Mouse (Mus musculus) myocyte (in vitro differentiated cells): ENCODE measurements at regions not wholly inside any gene's neighbourhood (a gene's known extent, or its start where the extent isn't known, plus 50 kb on each side); places are given as distances from the start of the nearest gene placed in this dataset.

Experiments
- H3K27me3 ChIP-seq: one replicate; pipeline ENCODE4 v1.6.1; 2011; ENCODE audit not compliant: control insufficient read depth, insufficient read depth, insufficient read length
- H3K36me3 ChIP-seq: one replicate; pipeline ENCODE4 v1.6.1; 2011; ENCODE audit not compliant: control insufficient read depth, insufficient read depth
- H3K4me2 ChIP-seq: one replicate; pipeline ENCODE4 v1.6.1; 2011; ENCODE audit warnings: low read depth, control low read depth
- H3K4me3 ChIP-seq: one replicate; pipeline ENCODE4 v1.5.1; 2011; ENCODE audit warnings: mild to moderate bottlenecking, control low read depth, moderate library complexity
- H3K79me2 ChIP-seq: one replicate; pipeline ENCODE4 v1.6.1; 2011; ENCODE audit not compliant: control insufficient read depth, insufficient read depth
- H3ac ChIP-seq: one replicate; pipeline ENCODE4 v1.6.1; 2011; ENCODE audit not compliant: control insufficient read depth, insufficient read length
- CEBPB ChIP-seq: IDR thresholded peaks from 2 replicates; pipeline ENCODE4 v1.6.1; 2011; ENCODE audit warnings: mild to moderate bottlenecking, moderate library complexity; ENCODE audit not compliant: poor library complexity, insufficient read depth, severe bottlenecking
- E2F4 ChIP-seq: IDR thresholded peaks from one replicate; pipeline ENCODE4 v1.6.1; 2011; ENCODE audit warnings: mild to moderate bottlenecking, control low read depth, moderate library complexity; ENCODE audit not compliant: insufficient read depth
- MAX ChIP-seq: IDR thresholded peaks from one replicate; pipeline ENCODE4 v1.6.1; 2011; ENCODE audit warnings: low read depth, mild to moderate bottlenecking, control low read depth
- MYOD1 ChIP-seq, 3 experiments: IDR thresholded peaks; one replicate each; pipeline ENCODE4 v1.6.1; 2011; ENCODE audit warnings: control low read depth in 2 of 3, low read depth in 2 of 3, mild to moderate bottlenecking in 2 of 3, moderate library complexity in 1 of 3; ENCODE audit not compliant: insufficient read length in 2 of 3, control insufficient read depth in 1 of 3
- MYOG ChIP-seq, 3 experiments: IDR thresholded peaks; one replicate each; pipeline ENCODE4 v1.6.1; 2011; ENCODE audit warnings: control low read depth in 2 of 3, low read depth in 2 of 3, mild to moderate bottlenecking in 2 of 3; ENCODE audit not compliant: insufficient read length in 2 of 3, control insufficient read depth in 1 of 3, insufficient read depth in 1 of 3
- POLR2A ChIP-seq: IDR thresholded peaks from one replicate; pipeline ENCODE4 v1.6.1; 2011; ENCODE audit warnings: low read depth, mild to moderate bottlenecking, control low read depth, moderate library complexity; ENCODE audit not compliant: insufficient read length
- POLR2AphosphoS2 ChIP-seq: IDR thresholded peaks from one replicate; pipeline ENCODE4 v1.6.1; 2011; ENCODE audit warnings: low read depth, control low read depth; ENCODE audit not compliant: insufficient read length
- REST ChIP-seq: IDR thresholded peaks from one replicate; pipeline ENCODE4 v1.6.1; 2011; ENCODE audit warnings: mild to moderate bottlenecking, control low read depth, moderate library complexity; ENCODE audit not compliant: insufficient read depth, insufficient read length
- SRF ChIP-seq: IDR thresholded peaks from one replicate; pipeline ENCODE4 v1.6.1; 2011; ENCODE audit warnings: low read depth; ENCODE audit not compliant: control insufficient read depth, insufficient read length
- TCF12 ChIP-seq: IDR thresholded peaks from one replicate; pipeline ENCODE4 v1.6.1; 2011; ENCODE audit warnings: mild to moderate bottlenecking, control low read depth; ENCODE audit not compliant: poor library complexity, insufficient read depth, severe bottlenecking
- TCF3 ChIP-seq: IDR thresholded peaks from one replicate; pipeline ENCODE4 v1.6.1; 2011; ENCODE audit warnings: low read depth, control low read depth; ENCODE audit not compliant: insufficient read length
- USF1 ChIP-seq: IDR thresholded peaks from one replicate; pipeline ENCODE4 v1.6.1; 2011; ENCODE audit warnings: low read depth, mild to moderate bottlenecking, control low read depth, moderate library complexity

DNA sequence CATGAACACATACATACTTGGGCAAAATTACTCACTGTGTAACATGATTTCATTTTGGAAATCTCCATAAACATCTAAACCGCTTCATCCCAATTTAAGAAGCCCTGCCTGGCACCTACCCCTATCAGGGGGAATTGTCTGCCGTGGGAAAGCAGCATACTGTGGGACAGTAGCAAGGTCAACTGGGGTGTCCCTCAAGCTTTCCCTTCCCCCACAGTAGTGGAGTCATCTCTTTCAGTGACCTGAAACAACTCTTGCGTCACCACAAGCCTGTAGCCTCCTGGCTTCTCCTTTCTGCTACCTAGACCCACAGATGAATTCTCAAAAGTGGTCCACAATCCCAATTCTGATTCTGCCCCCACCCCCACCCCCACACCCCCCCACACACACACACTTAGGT, 158.8 kb downstream of the Qdpr start:
- no peaks in the 10 kb centered on the region for H3K27me3 ChIP-seq
- no peak overlapping the region for H3K4me2 ChIP-seq
- no peaks in the 10 kb centered on the region for H3K36me3 ChIP-seq
- TF ChIP-seq POLR2A = no peak
- no peak for TF ChIP-seq POLR2AphosphoS2
- no peak for TF ChIP-seq REST
- no peak for TF ChIP-seq MAX
- TF ChIP-seq USF1 = no peak
- no peak for TF ChIP-seq E2F4
- no peak for TF ChIP-seq MYOG (IDR thresholded peaks at IDR 0.05; ENCODE audit: control insufficient read depth in 1 of 3, insufficient read depth in 1 of 3, insufficient read length in 2 of 3, low read depth in 2 of 3)
- TF ChIP-seq MYOD1 (IDR thresholded peaks at IDR 0.05; ENCODE audit: control insufficient read depth in 1 of 3, insufficient read length in 2 of 3, low read depth in 2 of 3) = no peak
- TF ChIP-seq TCF3 = no peak
- no peak for TF ChIP-seq SRF
- TF ChIP-seq TCF12 = no peak
- no peak for TF ChIP-seq CEBPB
- peaks cover 14% of the 10 kb centered on the region for H3K79me2 ChIP-seq
- H3K4me3 ChIP-seq = no peak overlapping the region
- no peak overlapping the region for H3ac ChIP-seq

DNA sequence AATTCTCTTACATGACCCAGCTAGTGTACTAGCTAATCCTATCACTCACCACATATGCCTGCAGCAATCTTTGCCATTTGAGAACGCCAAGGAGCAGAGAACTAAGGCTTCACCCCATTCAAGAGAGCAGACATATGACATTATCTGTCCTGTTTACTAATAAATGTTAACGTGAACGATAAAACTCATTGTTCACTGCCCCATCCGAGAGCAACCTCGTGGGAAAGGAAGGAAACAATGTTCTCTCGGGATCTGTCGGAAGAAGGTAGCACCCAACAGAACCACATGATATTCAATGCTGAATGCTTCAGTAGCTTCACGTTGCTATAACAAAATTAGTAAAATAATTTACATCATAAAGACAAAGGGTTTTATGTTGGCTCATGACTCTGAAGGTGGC, 163.6 kb downstream of the Qdpr start:
- peaks cover 7% of the 10 kb centered on the region for H3K79me2 ChIP-seq
- no peaks in the 10 kb centered on the region for H3K27me3 ChIP-seq
- H3K4me3 ChIP-seq = no peak overlapping the region
- no peak overlapping the region for H3K4me2 ChIP-seq
- H3ac ChIP-seq = no peak overlapping the region
- H3K36me3 ChIP-seq = no peaks in the 10 kb centered on the region
- TF ChIP-seq POLR2A (no peak), TCF3 (no peak), E2F4 (no peak), CEBPB (no peak), POLR2AphosphoS2 (no peak), MAX (no peak), REST (no peak), USF1 (no peak), SRF (no peak), TCF12 (no peak), MYOG (IDR thresholded peaks at IDR 0.05; ENCODE audit: control insufficient read depth in 1 of 3, insufficient read depth in 1 of 3, insufficient read length in 2 of 3, low read depth in 2 of 3) (no peak), MYOD1 (IDR thresholded peaks at IDR 0.05; ENCODE audit: control insufficient read depth in 1 of 3, insufficient read length in 2 of 3, low read depth in 2 of 3) (no peak)

GRCm38 (mm10) chr5:45284680-45285079, 165.4 kb downstream of the Qdpr start:
- no peaks in the 10 kb centered on the region for H3K79me2 ChIP-seq
- H3K4me3 ChIP-seq = no peak overlapping the region
- no peaks in the 10 kb centered on the region for H3K36me3 ChIP-seq
- no peaks in the 10 kb centered on the region for H3K27me3 ChIP-seq
- TF ChIP-seq MYOG (IDR thresholded peaks at IDR 0.05; ENCODE audit: control insufficient read depth in 1 of 3, insufficient read depth in 1 of 3, insufficient read length in 2 of 3, low read depth in 2 of 3) (no peak), MAX (no peak), TCF3 (no peak), POLR2A (no peak), REST (no peak), SRF (no peak), MYOD1 (IDR thresholded peaks at IDR 0.05; ENCODE audit: control insufficient read depth in 1 of 3, insufficient read length in 2 of 3, low read depth in 2 of 3) (no peak), E2F4 (no peak), CEBPB (no peak), POLR2AphosphoS2 (no peak), TCF12 (no peak), USF1 (no peak)
- H3K4me2 ChIP-seq = peak overlapping the region; percentile 10
- H3ac ChIP-seq = no peak overlapping the region

DNA sequence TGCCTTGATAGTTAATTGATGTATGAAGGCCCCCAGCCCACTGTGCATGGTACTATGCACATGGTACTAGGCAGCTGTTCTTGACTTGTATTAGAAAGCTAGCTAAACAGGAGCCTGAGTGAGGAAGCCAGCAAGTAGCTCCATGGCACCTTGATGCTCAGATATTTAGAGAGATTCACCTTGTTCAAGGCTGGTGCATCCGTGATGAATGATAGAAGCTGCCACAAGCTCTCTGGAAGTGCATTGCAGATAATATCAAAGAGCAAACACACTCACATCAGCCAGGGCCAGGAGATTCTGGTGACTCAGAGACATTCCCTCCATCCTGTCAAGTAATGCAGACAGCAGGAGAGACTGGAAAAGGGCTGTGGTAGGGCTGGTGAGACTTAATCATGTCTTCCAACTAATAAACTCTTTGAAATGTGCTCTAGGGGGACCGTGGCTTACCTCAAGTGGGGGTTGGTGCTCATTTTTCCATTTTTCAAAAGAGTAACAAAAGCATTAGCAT, 166.1 kb downstream of the Qdpr start:
- Histone ChIP-seq H3K4me2 (peak overlapping the region; percentile 10), H3K79me2 (no peaks in the 10 kb centered on the region), H3K27me3 (no peaks in the 10 kb centered on the region), H3ac (no peak overlapping the region), H3K36me3 (no peaks in the 10 kb centered on the region), H3K4me3 (no peak overlapping the region)
- TF ChIP-seq USF1 (no peak), POLR2AphosphoS2 (no peak), MAX (no peak), TCF3 (no peak), SRF (no peak), MYOD1 (IDR thresholded peaks at IDR 0.05; ENCODE audit: control insufficient read depth in 1 of 3, insufficient read length in 2 of 3, low read depth in 2 of 3) (no peak), CEBPB (no peak), E2F4 (no peak), MYOG (IDR thresholded peaks at IDR 0.05; ENCODE audit: control insufficient read depth in 1 of 3, insufficient read depth in 1 of 3, insufficient read length in 2 of 3, low read depth in 2 of 3) (no peak), REST (no peak), POLR2A (no peak), TCF12 (no peak)
